In genomic region chr17:84265480-84266130, GRCm38 (mm10) we compare ENCODE assay signal across 11 mouse cellular contexts.
DNase-seq lines count a peak whose midpoint lies in the region; ATAC-seq and TF ChIP-seq lines count a peak whose summit lies in the region.
"Had no signal": no experiment of that assay in that cellular context is flagged by ENCODE, and none has a peak within 500 bp of the region (broad histone marks: within the 10 kb centered on the region; RNA-seq: fewer than 3 reads in every experiment).

No protein-coding gene starts in this region.

- no peak overlapping the region for H3K27ac ChIP-seq in hindbrain, postnatal 0 days
- H3K27ac ChIP-seq in hindbrain, embryonic 12.5 days, result no peak overlapping the region
- no peak overlapping the region for H3K27ac ChIP-seq in cortical plate, adult 2 months (ENCODE audit: insufficient read depth, low read length)
- peak overlapping the region; percentile 46; the same call in 1 of the 2 replicates for H3K27ac ChIP-seq in intestine, embryonic 16.5 days (ENCODE audit: low read length)
- peak overlapping the region; percentile 72 for H3K27ac ChIP-seq in lung, postnatal 0 days (ENCODE audit: low read length)
- H3K27ac ChIP-seq: forebrain, embryonic 10.5 days had no signal

- no peaks in the 10 kb centered on the region for H3K27me3 ChIP-seq in hindbrain, postnatal 0 days (ENCODE audit: insufficient read depth, low read length)
- H3K27me3 ChIP-seq in hindbrain, embryonic 12.5 days, result no peaks in the 10 kb centered on the region
- no peaks in the 10 kb centered on the region for H3K27me3 ChIP-seq in intestine, embryonic 16.5 days (replicated peaks; ENCODE audit: control insufficient read depth, insufficient read depth, low read length)
- H3K27me3 ChIP-seq in lung, postnatal 0 days (replicated peaks; ENCODE audit: insufficient read depth, low read length), result no peaks in the 10 kb centered on the region

- H3K4me1 ChIP-seq in hindbrain, postnatal 0 days (ENCODE audit: insufficient read depth, low read length), result no peaks in the 10 kb centered on the region
- H3K4me1 ChIP-seq in hindbrain, embryonic 12.5 days, result no peaks in the 10 kb centered on the region; the same call in 1 of the 2 replicates
- H3K4me1 ChIP-seq in cortical plate, adult 2 months (ENCODE audit: control insufficient read depth, insufficient read depth, low read length), result peaks cover 6% of the 10 kb centered on the region; the same call in 1 of the 2 replicates
- H3K4me1 ChIP-seq in intestine, embryonic 16.5 days (ENCODE audit: control insufficient read depth, insufficient read depth, low read length), result peaks cover 24% of the 10 kb centered on the region
- H3K4me1 ChIP-seq in lung, postnatal 0 days (ENCODE audit: insufficient read depth, low read depth, low read length), result peaks cover 14% of the 10 kb centered on the region
- H3K4me1 ChIP-seq: forebrain, embryonic 10.5 days had no signal

- no peak for ATAC-seq in hindbrain, postnatal 0 days
- ATAC-seq in hindbrain, embryonic 12.5 days (ENCODE audit: low FRiP score), result no peak
- ATAC-seq in intestine, embryonic 16.5 days, result no peak
- peak; percentile 54; the same call in 1 of the 2 replicates for ATAC-seq in lung, postnatal 0 days
- ATAC-seq: CD4-positive, CD25-positive, alpha-beta regulatory T cell, adult 4 months had no signal

- H3K9me3 ChIP-seq in hindbrain, postnatal 0 days (ENCODE audit: low read length), result no peaks in the 10 kb centered on the region
- no peaks in the 10 kb centered on the region for H3K9me3 ChIP-seq in hindbrain, embryonic 12.5 days (replicated peaks)
- H3K9me3 ChIP-seq in intestine, embryonic 16.5 days (ENCODE audit: control insufficient read depth, low read length), result no peaks in the 10 kb centered on the region
- H3K9me3 ChIP-seq in lung, postnatal 0 days (ENCODE audit: low read length), result no peaks in the 10 kb centered on the region
- H3K9me3 ChIP-seq: forebrain, embryonic 10.5 days had no signal

- no peak overlapping the region for H3K4me3 ChIP-seq in hindbrain, postnatal 0 days (ENCODE audit: low read length)
- H3K4me3 ChIP-seq in hindbrain, embryonic 12.5 days, result no peak overlapping the region
- no peak overlapping the region for H3K4me3 ChIP-seq in cortical plate, adult 2 months (ENCODE audit: insufficient read depth, low read length)
- no peak overlapping the region for H3K4me3 ChIP-seq in intestine, embryonic 16.5 days (ENCODE audit: low read length)
- no peak overlapping the region for H3K4me3 ChIP-seq in lung, postnatal 0 days (ENCODE audit: low read depth, low read length)
- H3K4me3 ChIP-seq: forebrain, embryonic 10.5 days had no signal

- H3K4me2 ChIP-seq in hindbrain, postnatal 0 days (ENCODE audit: low read depth, low read length), result no peak overlapping the region
- H3K4me2 ChIP-seq in hindbrain, embryonic 12.5 days (replicated peaks), result no peak overlapping the region
- no peak overlapping the region for H3K4me2 ChIP-seq in intestine, embryonic 16.5 days (ENCODE audit: low read depth, low read length)
- no peak overlapping the region for H3K4me2 ChIP-seq in lung, postnatal 0 days (replicated peaks; ENCODE audit: low read depth, low read length)

- no peak for TF ChIP-seq EP300 in lung, postnatal 0 days (IDR thresholded peaks at IDR 0.05)

- WGBS in hindbrain, postnatal 0 days, result 72% methylated on average over 5 of the region's 5 CpGs
- 84% methylated on average over 5 of the region's 5 CpGs for WGBS in hindbrain, embryonic 12.5 days
- WGBS in intestine, embryonic 16.5 days, result 61% methylated on average over 5 of the region's 5 CpGs
- 34% methylated on average over 5 of the region's 5 CpGs for WGBS in lung, postnatal 0 days

- peak; percentile 18; the same call in 1 of the 2 replicates for TF ChIP-seq CTCF in hindbrain, postnatal 0 days (IDR thresholded peaks at IDR 0.05; ENCODE audit: low read depth)
- TF ChIP-seq CTCF in cortical plate, adult 2 months (IDR thresholded peaks at IDR 0.05; ENCODE audit: extremely low read depth, insufficient read depth, low read length), result peak; percentile 16; the same call in 1 of the 2 replicates
- TF ChIP-seq CTCF in lung, postnatal 0 days (IDR thresholded peaks at IDR 0.05), result peak; percentile 71

- no peak overlapping the region for H3K9ac ChIP-seq in hindbrain, postnatal 0 days (replicated peaks; ENCODE audit: low read length)
- no peak overlapping the region for H3K9ac ChIP-seq in hindbrain, embryonic 12.5 days
- H3K9ac ChIP-seq in intestine, embryonic 16.5 days (ENCODE audit: low read depth, low read length), result no peak overlapping the region
- 0 out of 2 replicates have a peak overlapping the region, but pooled peaks have one; percentile 8 for H3K9ac ChIP-seq in lung, postnatal 0 days (replicated peaks; ENCODE audit: low read depth)

- DNase-seq in hindbrain, postnatal 0 days (ENCODE audit: low spot score), result no peak
- peak; percentile 58 for DNase-seq in lung, postnatal 0 days (ENCODE audit: low spot score)
- no peak for DNase-seq in gastrocnemius, adult 8-10 months (ENCODE audit: low spot score in 2 of 2)
- no peak for DNase-seq in gastrocnemius, postnatal 4 days (ENCODE audit: low spot score in 2 of 2)
- no peak for DNase-seq in adrenal gland, adult 8-10 months
- DNase-seq: left cerebral cortex, postnatal 4 days had no signal

- TF ChIP-seq POLR2A in cortical plate, adult 2 months (IDR thresholded peaks at IDR 0.05; ENCODE audit: extremely low read depth, insufficient read depth, low read length), result no peak

- no peaks in the 10 kb centered on the region for H3K36me3 ChIP-seq in hindbrain, postnatal 0 days (ENCODE audit: insufficient read depth, low read length)
- H3K36me3 ChIP-seq in hindbrain, embryonic 12.5 days, result no peaks in the 10 kb centered on the region
- H3K36me3 ChIP-seq in intestine, embryonic 16.5 days (ENCODE audit: control insufficient read depth, insufficient read depth, low read length), result no peaks in the 10 kb centered on the region
- no peaks in the 10 kb centered on the region for H3K36me3 ChIP-seq in lung, postnatal 0 days (ENCODE audit: insufficient read depth, low read length)

Comparison
In these comparisons a context has a peak if more than half of its experiments do, and no peak if none do; other contexts are left out.
1. H3K27ac ChIP-seq: peak in intestine, embryonic 16.5 days (single experiment) and lung, postnatal 0 days (single experiment); none in hindbrain, postnatal 0 days (single experiment), hindbrain, embryonic 12.5 days (single experiment) and cortical plate, adult 2 months (single experiment).
2. CTCF ChIP-seq: peak in every context shown above with its lines; median percentile 71 in lung, postnatal 0 days; 18 in hindbrain, postnatal 0 days; 16 in cortical plate, adult 2 months.